Mouse (Mus musculus) heart, embryonic 13.5 days (tissue): Measurements from ENCODE around the gene Pum3. TPM values are rescaled to one million over a fixed set of nuclear protein-coding genes. Genes with fewer than 3 reads are reported as not detected.

Experiments used
- ATAC-seq: fragments of 200-750 bp; cut with Nextera tagmentation; 2 replicates; pipeline ENCODE4 v1.8.0; 2017; ENCODE audit warnings: moderate TSS enrichment; ENCODE audit not compliant: insufficient number of reproducible peaks, low FRiP score, low TSS enrichment; ENCODE audit errors: extremely low read depth
- H3K27ac ChIP-seq: fragments of 300-500 bp; sonication (generic); replicated peaks from 2 replicates; pipeline ENCODE4 v1.5.1; 2015; ENCODE audit warnings: moderate library complexity, mild to moderate bottlenecking, inconsistent platforms
- H3K27me3 ChIP-seq: fragments of 300-500 bp; sonication (generic); replicated peaks from 2 replicates; pipeline ENCODE4 v1.6.1; 2015; ENCODE audit warnings: mild to moderate bottlenecking, inconsistent platforms
- H3K36me3 ChIP-seq: fragments of 300-500 bp; sonication (generic); 2 replicates; pipeline ENCODE4 v1.6.1; 2015; ENCODE audit warnings: mild to moderate bottlenecking, inconsistent platforms
- H3K4me1 ChIP-seq: fragments of 300-500 bp; sonication (generic); 2 replicates; pipeline ENCODE4 v1.6.1; 2015; ENCODE audit warnings: inconsistent platforms
- H3K4me2 ChIP-seq: fragments of 300-500 bp; sonication (generic); 2 replicates; pipeline ENCODE4 v1.6.1; 2015; ENCODE audit warnings: inconsistent platforms, mild to moderate bottlenecking, moderate library complexity
- H3K4me3 ChIP-seq: fragments of 300-500 bp; sonication (generic); 2 replicates; pipeline ENCODE4 v1.5.1; 2015; ENCODE audit warnings: moderate library complexity, mild to moderate bottlenecking, inconsistent platforms
- H3K9ac ChIP-seq: fragments of 300-500 bp; sonication (generic); 2 replicates; pipeline ENCODE4 v1.6.1; 2015; ENCODE audit warnings: inconsistent platforms, mild to moderate bottlenecking, moderate library complexity
- H3K9me3 ChIP-seq: fragments of 300-500 bp; sonication (generic); 2 replicates; pipeline ENCODE4 v1.6.1; 2016; ENCODE audit warnings: inconsistent platforms
- WGBS: fragments of 180-500 bp; shearing (Covaris S2); methylation state at CpG from one replicate; pipeline ENCODE4 v1.1.7; 2015; ENCODE audit warnings: mixed read lengths; 5-methylcytosine and 5-hydroxymethylcytosine counted together
- polyA plus RNA-seq: library from polyadenylated mRNA; unstranded; fragments of >200 nt; fragmentation: Nextera tagmentation; extraction: Ambion mirVana; gene quantifications from 2 replicates; pipeline ENCODE4 v1.2.1, GENCODE M21; 2015

The Pum3 gene
- polyA plus RNA-seq, 1 experiment from 2014 or later, result 41.2 TPM

DNA sequence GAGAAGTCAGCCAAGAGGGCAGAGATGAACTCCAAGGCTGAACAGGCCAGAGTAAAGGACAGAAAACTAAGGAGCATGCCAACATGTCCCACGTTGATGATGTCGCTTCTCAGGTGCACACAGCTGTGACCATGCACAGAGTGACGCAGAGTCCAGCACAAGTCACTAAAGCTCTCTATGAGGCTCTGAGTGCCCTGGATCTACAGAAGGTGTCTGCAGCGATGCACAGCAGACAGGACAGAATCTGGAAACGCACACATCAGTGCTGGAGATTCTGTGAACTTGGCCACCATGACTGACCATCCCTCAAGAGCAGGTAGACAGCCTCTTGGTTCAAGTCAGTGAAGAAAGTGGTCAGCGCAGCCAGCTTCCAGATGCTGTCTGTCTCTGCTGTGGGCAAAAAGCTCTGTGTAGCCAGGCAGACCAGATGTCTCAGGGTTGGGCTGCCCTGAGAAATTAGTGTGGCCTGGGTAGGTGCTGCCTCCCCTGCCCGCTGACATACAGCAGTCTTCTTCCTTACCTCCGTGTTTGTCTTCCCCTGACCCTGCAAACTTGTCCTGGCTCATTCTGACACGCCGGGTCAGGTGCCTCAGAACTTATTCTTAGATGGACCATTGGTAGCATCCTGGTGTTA, 63.4 kb downstream of the Pum3 start:
- Histone ChIP-seq H3K27me3 (no peaks in the 10 kb centered on the region), H3K4me2 (no peak overlapping the region), H3K4me1 (peaks cover 20% of the 10 kb centered on the region), H3K4me3 (no peak overlapping the region), H3K27ac (no peak overlapping the region), H3K9me3 (no peaks in the 10 kb centered on the region), H3K9ac (no peak overlapping the region), H3K36me3 (no peaks in the 10 kb centered on the region)
- 84% methylated on average over 10 of the region's 10 CpGs for WGBS
- no peak for ATAC-seq

DNA sequence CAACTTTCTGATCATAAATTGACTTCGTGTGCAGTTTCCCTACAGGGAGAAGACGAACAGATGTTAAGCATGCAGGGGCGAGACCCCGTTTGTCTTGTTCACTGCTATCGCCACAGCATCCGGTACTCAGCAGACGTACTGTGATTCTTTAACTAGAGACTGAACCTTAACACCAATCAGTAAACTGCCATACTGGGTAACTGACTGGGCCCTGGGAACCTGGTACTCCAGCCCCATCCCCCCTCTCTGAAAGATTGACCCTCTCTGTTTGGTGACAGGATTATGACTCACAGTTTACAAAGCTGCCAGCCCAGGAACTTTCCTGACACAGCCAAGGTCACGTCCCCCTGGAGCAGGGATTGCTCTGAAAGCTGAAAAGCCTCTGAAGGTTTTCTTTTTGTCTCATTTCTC, 65.1 kb downstream of the Pum3 start:
- ATAC-seq, result no peak; the same call in 1 of the 2 replicates
- peak overlapping the region; percentile 56 for H3K27ac ChIP-seq
- peaks cover 15% of the 10 kb centered on the region for H3K4me1 ChIP-seq
- no peaks in the 10 kb centered on the region for H3K36me3 ChIP-seq
- no peaks in the 10 kb centered on the region for H3K27me3 ChIP-seq
- peak overlapping the region; percentile 62 for H3K4me2 ChIP-seq
- peak overlapping the region; percentile 64 for H3K9ac ChIP-seq
- WGBS, result 14% methylated on average over 8 of the region's 8 CpGs
- no peaks in the 10 kb centered on the region for H3K9me3 ChIP-seq
- peak overlapping the region; percentile 28 for H3K4me3 ChIP-seq

DNA sequence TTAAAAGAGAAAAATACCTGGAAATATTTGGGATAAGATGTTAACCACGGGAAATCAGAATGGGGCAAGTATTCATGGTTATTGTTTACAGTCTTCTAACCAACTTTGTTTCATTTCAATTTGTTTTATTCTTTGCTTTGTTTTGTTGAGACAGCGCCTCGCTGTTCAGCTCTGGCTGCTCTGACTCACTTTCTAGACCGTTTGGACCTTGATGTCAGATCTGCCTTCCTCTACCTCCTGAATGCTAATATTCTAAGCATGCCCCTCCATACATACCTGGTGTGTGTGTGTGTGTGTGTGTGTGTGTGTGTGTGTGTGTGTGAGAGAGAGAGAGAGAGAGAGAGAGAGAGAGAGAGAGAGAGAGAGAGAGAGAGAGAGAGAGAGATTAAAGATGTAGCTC, 65.7 kb downstream of the Pum3 start:
- H3K27ac ChIP-seq, result peak overlapping the region; percentile 56
- peaks cover 15% of the 10 kb centered on the region for H3K4me1 ChIP-seq
- no peaks in the 10 kb centered on the region for H3K27me3 ChIP-seq
- no peak overlapping the region for H3K9ac ChIP-seq
- peak overlapping the region; percentile 62 for H3K4me2 ChIP-seq
- no peaks in the 10 kb centered on the region for H3K9me3 ChIP-seq
- no peak for ATAC-seq
- H3K4me3 ChIP-seq, result peak overlapping the region; percentile 28; the same call in 1 of the 2 replicates
- H3K36me3 ChIP-seq, result no peaks in the 10 kb centered on the region
- 65% methylated on average over 4 of the region's 4 CpGs for WGBS

DNA sequence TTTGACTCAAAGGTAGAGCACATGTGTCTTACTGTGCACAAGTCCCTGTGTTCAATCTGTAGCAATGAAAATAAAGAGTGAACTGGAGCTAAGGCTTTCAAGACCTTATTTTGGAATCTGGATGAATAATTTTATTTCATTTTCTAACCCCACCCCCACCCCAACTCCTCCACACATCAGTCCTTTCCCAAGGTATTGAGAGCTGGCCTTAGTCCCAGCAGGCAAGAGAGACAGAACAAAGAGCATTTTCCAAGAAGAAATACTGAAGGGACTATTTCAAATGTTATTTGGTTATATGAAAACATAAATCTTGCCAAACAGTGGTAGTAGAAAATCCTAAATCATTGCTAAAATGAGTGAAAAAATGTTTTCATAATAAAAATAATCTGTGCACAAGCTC, 69.2 kb downstream of the Pum3 start:
- no peaks in the 10 kb centered on the region for H3K27me3 ChIP-seq
- H3K9me3 ChIP-seq, result no peaks in the 10 kb centered on the region
- no peak for ATAC-seq

DNA sequence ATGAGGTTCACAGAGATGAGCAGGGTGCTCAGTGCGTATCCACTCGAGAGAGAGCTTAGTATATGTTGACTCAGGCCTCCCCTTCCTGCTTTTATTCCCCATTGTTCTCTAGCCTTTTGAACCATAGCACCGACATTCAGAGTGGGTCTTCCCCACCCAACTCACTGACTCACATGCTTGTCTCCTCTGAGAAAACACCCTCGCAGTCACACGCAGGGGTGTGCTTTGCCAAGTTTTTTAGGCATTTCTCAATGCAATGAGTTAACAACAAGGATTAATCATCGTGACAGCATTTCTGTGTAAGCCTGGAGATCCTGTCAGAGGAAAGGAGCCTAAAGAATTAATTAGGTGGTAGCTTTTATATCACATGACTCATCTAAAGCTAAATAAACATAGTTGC, 77.9 kb downstream of the Pum3 start:
- no peaks in the 10 kb centered on the region for H3K9me3 ChIP-seq

More for the DNA sequence above, 69.2 kb downstream of the Pum3 start:
- H3K4me2 ChIP-seq, result no peak overlapping the region
- no peak overlapping the region for H3K9ac ChIP-seq
- peaks cover 13% of the 10 kb centered on the region for H3K4me1 ChIP-seq
- H3K36me3 ChIP-seq, result no peaks in the 10 kb centered on the region
- H3K27ac ChIP-seq, result no peak overlapping the region
- no peak overlapping the region for H3K4me3 ChIP-seq

DNA sequence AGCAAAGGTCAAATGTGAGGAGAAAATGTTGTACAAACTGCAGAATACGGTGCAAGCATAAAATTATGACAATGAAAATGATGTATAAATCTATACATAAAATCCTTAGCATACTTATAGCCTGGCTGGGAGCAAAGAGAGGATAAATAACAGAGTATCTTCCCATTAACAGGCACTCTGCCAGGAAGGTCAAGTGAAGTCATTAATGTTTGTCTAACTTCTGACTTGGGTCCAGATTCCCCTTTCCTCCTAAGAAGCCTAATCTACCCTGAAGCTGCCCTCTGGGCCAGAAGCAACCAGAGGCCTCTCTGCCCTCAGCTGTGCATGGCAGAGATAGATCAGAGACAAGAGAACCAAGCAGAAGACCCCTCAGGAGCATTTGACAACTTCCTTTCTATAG, 83.1 kb downstream of the Pum3 start:
- Histone ChIP-seq H3K4me1 (0 out of 2 replicates have a peak, but pooled peaks cover 4% of the 10 kb centered on the region), H3K4me2 (no peak overlapping the region), H3K9ac (no peak overlapping the region), H3K9me3 (0 out of 2 replicates have a peak, but pooled peaks cover 4% of the 10 kb centered on the region), H3K27ac (no peak overlapping the region), H3K27me3 (0 out of 2 replicates have a peak, but pooled peaks cover 2% of the 10 kb centered on the region), H3K4me3 (no peak overlapping the region), H3K36me3 (no peaks in the 10 kb centered on the region)
- ATAC-seq, result no peak
- 86% methylated on average over 1 of the region's 1 CpGs for WGBS

More for the DNA sequence above, 77.9 kb downstream of the Pum3 start:
- no peak for ATAC-seq
- Histone ChIP-seq H3K27me3 (0 out of 2 replicates have a peak, but pooled peaks cover 2% of the 10 kb centered on the region), H3K4me1 (0 out of 2 replicates have a peak, but pooled peaks cover 4% of the 10 kb centered on the region), H3K9ac (no peak overlapping the region), H3K4me3 (no peak overlapping the region), H3K27ac (no peak overlapping the region), H3K36me3 (no peaks in the 10 kb centered on the region), H3K4me2 (no peak overlapping the region)
- WGBS, result 64% methylated on average over 6 of the region's 6 CpGs

Other genes with a start within 250 kb of the Pum3 start
- 25.9 and 30.4 TPM in 2 replicates for gene Vldlr, start 213.3 kb downstream of the Pum3 start, polyA plus RNA-seq
- gene Kcnv2, start 107.2 kb downstream of the Pum3 start, polyA plus RNA-seq, result 0.05 and 0.10 TPM in 2 replicates